In the genomic region with DNA sequence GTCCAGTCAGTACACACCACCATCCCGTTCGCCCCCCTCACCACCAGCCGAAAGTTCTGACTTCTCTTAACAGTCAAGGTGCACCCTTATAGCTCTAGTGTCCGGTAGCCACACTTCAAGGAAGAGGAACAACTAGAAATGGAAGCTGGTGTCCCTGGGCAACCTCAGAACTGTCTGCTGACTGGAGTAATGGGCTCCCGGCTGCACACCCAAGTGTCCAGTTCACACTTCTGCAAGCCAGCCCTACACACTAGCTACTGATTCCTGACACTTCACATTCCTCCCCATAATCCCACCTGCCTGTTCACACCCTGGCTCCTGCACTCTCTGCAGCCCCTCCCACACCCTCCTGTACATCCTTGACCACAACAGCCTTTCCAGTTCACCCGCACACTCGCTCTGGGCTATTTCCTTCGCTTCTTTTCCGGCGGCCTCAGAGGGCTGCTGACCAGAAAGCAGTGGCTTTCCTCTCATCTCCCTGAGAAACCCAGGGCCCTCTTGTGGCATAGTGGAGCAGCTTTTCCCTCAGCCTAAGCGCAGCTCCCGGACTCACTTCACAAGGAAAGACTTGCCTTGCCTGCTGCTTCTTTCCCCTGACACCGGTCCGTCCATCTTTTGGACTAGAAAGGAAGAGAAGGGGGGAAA, we compare ENCODE assay signal across 8 mouse cellular contexts. TPM values are rescaled to one million over a fixed set of nuclear protein-coding genes. Genes with fewer than 3 reads are reported as not detected.
DNase-seq lines count a peak whose midpoint lies in the region; ATAC-seq and TF ChIP-seq lines count a peak whose summit lies in the region.

No protein-coding gene starts in this region.

- DNase-seq in liver, adult 2 months (ENCODE audit: extremely low read depth, low read depth, low spot score): no peak
- DNase-seq in liver: no peak
- peak; percentile 57 for DNase-seq in hindbrain, embryonic 14.5 days (ENCODE audit: low spot score)
- DNase-seq in lung, adult 18-20 months: peak; percentile 36 to 46
- peak; percentile 61 for DNase-seq in retina, postnatal 1 day
- DNase-seq in right cerebral cortex, postnatal 25 days: no peak
- DNase-seq in thymus, adult 2 months: no peak

- no peak overlapping the region for H3K27ac ChIP-seq in liver, adult 2 months (replicated peaks; ENCODE audit: insufficient read depth, low read depth, low read length)
- no peak overlapping the region for H3K27ac ChIP-seq in cortical plate, adult 2 months (ENCODE audit: insufficient read depth, low read length)
- H3K27ac ChIP-seq in hindbrain, embryonic 14.5 days: no peak overlapping the region
- no peak overlapping the region for H3K27ac ChIP-seq in thymus, adult 2 months (ENCODE audit: control insufficient read depth, insufficient read depth, low read length)

- WGBS in liver, adult 2 months: 65% methylated on average over 14 of the region's 14 CpGs
- 26% methylated on average over 14 of the region's 14 CpGs for WGBS in hindbrain, embryonic 14.5 days
- WGBS in thymus, adult 2 months: 41% methylated on average over 14 of the region's 14 CpGs

- no peak for TF ChIP-seq POLR2A in liver, adult 2 months (IDR thresholded peaks at IDR 0.05; ENCODE audit: extremely low read depth, insufficient read depth, low read length)
- no peak for TF ChIP-seq POLR2A in cortical plate, adult 2 months (IDR thresholded peaks at IDR 0.05; ENCODE audit: extremely low read depth, insufficient read depth, low read length)
- no peak for TF ChIP-seq POLR2A in thymus, adult 2 months (IDR thresholded peaks at IDR 0.05; ENCODE audit: control insufficient read depth, extremely low read depth, insufficient read depth, low read length, poor library complexity)

- H3K4me2 ChIP-seq in hindbrain, embryonic 14.5 days (replicated peaks): peak overlapping the region; percentile 4; the same call in 1 of the 2 replicates

- H3K36me3 ChIP-seq in liver, adult 2 months (ENCODE audit: control insufficient read depth, insufficient read depth, low read length): no peaks in the 10 kb centered on the region
- H3K36me3 ChIP-seq in hindbrain, embryonic 14.5 days (replicated peaks; ENCODE audit: control insufficient read depth, insufficient read depth): no peaks in the 10 kb centered on the region
- H3K36me3 ChIP-seq in thymus, adult 2 months (ENCODE audit: control insufficient read depth, insufficient read depth, low read length): no peaks in the 10 kb centered on the region

- H3K4me1 ChIP-seq in liver, adult 2 months (ENCODE audit: control insufficient read depth, insufficient read depth, low read length): peaks cover 5% of the 10 kb centered on the region; the same call in 1 of the 2 replicates
- no peaks in the 10 kb centered on the region for H3K4me1 ChIP-seq in cortical plate, adult 2 months (ENCODE audit: control insufficient read depth, insufficient read depth, low read length)
- H3K4me1 ChIP-seq in hindbrain, embryonic 14.5 days (replicated peaks; ENCODE audit: control insufficient read depth, insufficient read depth, low read length): peaks cover 28% of the 10 kb centered on the region
- H3K4me1 ChIP-seq in thymus, adult 2 months (replicated peaks; ENCODE audit: control insufficient read depth, insufficient read depth, low read length): peaks cover 49% of the 10 kb centered on the region

- H3K4me3 ChIP-seq in liver, adult 2 months (ENCODE audit: insufficient read depth, low read depth, low read length): no peak overlapping the region
- H3K4me3 ChIP-seq in cortical plate, adult 2 months (ENCODE audit: insufficient read depth, low read length): peak overlapping the region; percentile 22; the same call in 1 of the 2 replicates
- H3K4me3 ChIP-seq in hindbrain, embryonic 14.5 days (replicated peaks; ENCODE audit: low read length): no peak overlapping the region
- no peak overlapping the region for H3K4me3 ChIP-seq in thymus, adult 2 months (ENCODE audit: control insufficient read depth, insufficient read depth, low read length)

- no peaks in the 10 kb centered on the region for H3K27me3 ChIP-seq in liver, adult 2 months (ENCODE audit: control insufficient read depth, insufficient read depth, low read length)
- H3K27me3 ChIP-seq in hindbrain, embryonic 14.5 days (ENCODE audit: control insufficient read depth, insufficient read depth, low read length): peaks cover 63% of the 10 kb centered on the region
- H3K27me3 ChIP-seq in thymus, adult 2 months (ENCODE audit: control insufficient read depth, insufficient read depth, low read length): peaks cover 27% of the 10 kb centered on the region

- no peak overlapping the region for H3K9ac ChIP-seq in liver, adult 2 months (ENCODE audit: low read depth, low read length)
- H3K9ac ChIP-seq in hindbrain, embryonic 14.5 days: no peak overlapping the region

- peak; percentile 48 for TF ChIP-seq CTCF in liver, adult 2 months (IDR thresholded peaks at IDR 0.05; ENCODE audit: low read depth, low read length)
- peak; percentile 46 for TF ChIP-seq CTCF in cortical plate, adult 2 months (IDR thresholded peaks at IDR 0.05; ENCODE audit: extremely low read depth, insufficient read depth, low read length)
- no peak for TF ChIP-seq CTCF in thymus, adult 2 months (IDR thresholded peaks at IDR 0.05; ENCODE audit: borderline replicate concordance, control insufficient read depth, extremely low read depth, insufficient read depth, low read length, poor library complexity)

- H3K9me3 ChIP-seq in hindbrain, embryonic 14.5 days (ENCODE audit: control insufficient read depth, low read length): no peaks in the 10 kb centered on the region

- ATAC-seq in hindbrain, embryonic 14.5 days (ENCODE audit: low FRiP score): no peak

- no peaks in the 10 kb centered on the region for H3K79me2 ChIP-seq in liver, adult 2 months (ENCODE audit: control insufficient read depth, insufficient read depth, low read length)

RNA-seq across cellular contexts. Expression of gene AC109138.7, which starts 2.0 kb away (rescaled TPM):
- not detected in 2 replicates for total RNA-seq in liver, adult 2 months (2014; rRNA removed)
- not detected in 2 replicates for polyA plus RNA-seq in liver, adult 2 months (2012; rRNA removed)
- polyA plus RNA-seq in cortical plate, adult 2 months (2012; rRNA removed): not detected in 2 replicates
- not detected in 2 replicates for polyA plus RNA-seq in hindbrain, embryonic 14.5 days (2014; fragmentation: Nextera tagmentation; extraction: Ambion mirVana)
- not detected in 2 replicates for polyA plus RNA-seq in thymus, adult 2 months (2012; rRNA removed)

RNA-seq across cellular contexts. Expression of gene Clcf1, which starts 2.1 kb away (rescaled TPM):
- total RNA-seq in liver, adult 2 months (2014; rRNA removed): 0.27 and 0.28 TPM in 2 replicates
- polyA plus RNA-seq in liver, adult 2 months (2012; rRNA removed): 0.87 and 3.8 TPM in 2 replicates
- polyA plus RNA-seq in cortical plate, adult 2 months (2012; rRNA removed): 2.4 and 2.8 TPM in 2 replicates
- 0.51 and 0.53 TPM in 2 replicates for polyA plus RNA-seq in hindbrain, embryonic 14.5 days (2014; fragmentation: Nextera tagmentation; extraction: Ambion mirVana)
- polyA plus RNA-seq in thymus, adult 2 months (2012; rRNA removed): 32.9 and 36.1 TPM in 2 replicates

RNA-seq across cellular contexts. Expression of gene Rad9a, which starts 14.7 kb away (rescaled TPM):
- 0.74 and 1.3 TPM in 2 replicates for total RNA-seq in liver, adult 2 months (2014; rRNA removed)
- 7.0 and 7.5 TPM in 2 replicates for polyA plus RNA-seq in liver, adult 2 months (2012; rRNA removed)
- 17.3 and 18.4 TPM in 2 replicates for polyA plus RNA-seq in cortical plate, adult 2 months (2012; rRNA removed)
- polyA plus RNA-seq in hindbrain, embryonic 14.5 days (2014; fragmentation: Nextera tagmentation; extraction: Ambion mirVana): 19.4 and 22.5 TPM in 2 replicates
- polyA plus RNA-seq in thymus, adult 2 months (2012; rRNA removed): 119 and 143 TPM in 2 replicates

RNA-seq across cellular contexts. Expression of gene Pold4, which starts 15.5 kb away (rescaled TPM):
- 27.2 and 27.3 TPM in 2 replicates for total RNA-seq in liver, adult 2 months (2014; rRNA removed)
- 60.4 and 63.8 TPM in 2 replicates for polyA plus RNA-seq in liver, adult 2 months (2012; rRNA removed)
- polyA plus RNA-seq in cortical plate, adult 2 months (2012; rRNA removed): 38.9 and 39.7 TPM in 2 replicates
- polyA plus RNA-seq in hindbrain, embryonic 14.5 days (2014; fragmentation: Nextera tagmentation; extraction: Ambion mirVana): 18.8 and 20.4 TPM in 2 replicates
- polyA plus RNA-seq in thymus, adult 2 months (2012; rRNA removed): 104 and 117 TPM in 2 replicates

RNA-seq across cellular contexts. Expression of gene Ppp1ca, which starts 24.3 kb away (rescaled TPM):
- total RNA-seq in liver, adult 2 months (2014; rRNA removed): 170 TPM in 2 replicates
- polyA plus RNA-seq in liver, adult 2 months (2012; rRNA removed): 399 and 571 TPM in 2 replicates
- 385 and 421 TPM in 2 replicates for polyA plus RNA-seq in cortical plate, adult 2 months (2012; rRNA removed)
- polyA plus RNA-seq in hindbrain, embryonic 14.5 days (2014; fragmentation: Nextera tagmentation; extraction: Ambion mirVana): 581 and 604 TPM in 2 replicates
- 897 and 1,014 TPM in 2 replicates for polyA plus RNA-seq in thymus, adult 2 months (2012; rRNA removed)

Comparison
In these comparisons a context has a peak if more than half of its experiments do, and no peak if none do; other contexts are left out.
1. DNase-seq: peak in hindbrain, embryonic 14.5 days (single experiment), lung, adult 18-20 months (2 of 2) and retina, postnatal 1 day (single experiment); none in liver, adult 2 months (single experiment), liver (single experiment), right cerebral cortex, postnatal 25 days (single experiment) and thymus, adult 2 months (single experiment).